Mouse (Mus musculus) erythroblast, adult 5-6 weeks (primary cell): Measurements from ENCODE around the gene Rabgap1l. TPM values are rescaled to one million over a fixed set of nuclear protein-coding genes. Genes with fewer than 3 reads are reported as not detected.

ENCODE experiments used
- ATAC-seq: replicated peaks from 2 replicates; pipeline ENCODE4 v1.8.0; 2016; ENCODE audit warnings: moderate number of reproducible peaks, mild to moderate bottlenecking, moderate TSS enrichment, inconsistent platforms; ENCODE audit not compliant: poor library complexity, low FRiP score, severe bottlenecking
- total RNA-seq, 2 experiments: library from RNA; stranded (forward) in 1 of 2; stranded (reverse) in 1 of 2; fragments of 150-400 nt in 1 of 2; fragments of 200-764, 138-1000 nt in 1 of 2; gene quantifications; 2 replicates each; pipeline versions ENCODE4 v1.2.3 to v1.2.4; 2015 to 2017; ENCODE audit warnings: low replicate concordance in 2 of 2

Rabgap1l gene
- total RNA-seq, 2 experiments from 2014 or later = 105 to 161 TPM

GRCm38 (mm10) chr1:160441161-160441560 is 351.9 kb downstream of the Rabgap1l start:
- no peak for ATAC-seq

GRCm38 (mm10) chr1:160438820-160439219 is 354.2 kb downstream of the Rabgap1l start:
- no peak for ATAC-seq

GRCm38 (mm10) chr1:160417196-160417854 is 375.7 kb downstream of the Rabgap1l start:
- no peak for ATAC-seq

- no peak for ATAC-seq
Observed at GRCm38 (mm10) chr1:160410822-160411221, 382.2 kb downstream of the Rabgap1l start.

- peak; percentile 59; the same call in 1 of the 2 replicates for ATAC-seq
Observed at GRCm38 (mm10) chr1:160409689-160410088, 383.3 kb downstream of the Rabgap1l start.

GRCm38 (mm10) chr1:160409123-160409522 is 383.9 kb downstream of the Rabgap1l start:
- no peak for ATAC-seq

- ATAC-seq = no peak
Observed at GRCm38 (mm10) chr1:160408302-160408897, 384.6 kb downstream of the Rabgap1l start.

- no peak for ATAC-seq
Observed at GRCm38 (mm10) chr1:160399428-160399827, 393.6 kb downstream of the Rabgap1l start.

- no peak for ATAC-seq
Observed at GRCm38 (mm10) chr1:160397037-160397436, 396.0 kb downstream of the Rabgap1l start.

- no peak for ATAC-seq
Observed at GRCm38 (mm10) chr1:160387446-160387845, 405.6 kb downstream of the Rabgap1l start.

GRCm38 (mm10) chr1:160378367-160378766 is 414.6 kb downstream of the Rabgap1l start:
- no peak for ATAC-seq

- ATAC-seq = no peak
Observed at GRCm38 (mm10) chr1:160377337-160378336, 415.4 kb downstream of the Rabgap1l start.

GRCm38 (mm10) chr1:160374490-160374889 is 418.5 kb downstream of the Rabgap1l start:
- no peak for ATAC-seq

GRCm38 (mm10) chr1:160373306-160373705 is 419.7 kb downstream of the Rabgap1l start:
- ATAC-seq = no peak

GRCm38 (mm10) chr1:160371696-160372095 is 421.3 kb downstream of the Rabgap1l start:
- no peak for ATAC-seq

- ATAC-seq = no peak
Observed at GRCm38 (mm10) chr1:160370552-160370951, 422.5 kb downstream of the Rabgap1l start.

- ATAC-seq = no peak
Observed at GRCm38 (mm10) chr1:160366615-160367014, 426.4 kb downstream of the Rabgap1l start.

- ATAC-seq = no peak
Observed at GRCm38 (mm10) chr1:160357268-160357667, 435.7 kb downstream of the Rabgap1l start.

GRCm38 (mm10) chr1:160353732-160354455 is 439.1 kb downstream of the Rabgap1l start:
- no peak for ATAC-seq

GRCm38 (mm10) chr1:160352309-160352708 is 440.7 kb downstream of the Rabgap1l start:
- ATAC-seq = no peak
